Mouse (Mus musculus) urinary bladder, postnatal 0 days (tissue): ENCODE measurements around the gene Dalrd3. TPM values are rescaled to one million over a fixed set of nuclear protein-coding genes. Genes with fewer than 3 reads are reported as not detected.

Experiments
- microRNA counts: library from miRNA; unstranded; fragments of <30 nt; microRNA quantifications from one replicate; lab custom pipeline; 2016
- microRNA-seq: library from miRNA; unstranded; fragments of <30 nt; microRNA quantifications from one replicate; pipeline ENCODE4, GENCODE M21; 2016
- polyA plus RNA-seq: library from polyadenylated mRNA; unstranded; fragments of >200 nt; fragmentation: Nextera tagmentation; extraction: Ambion mirVana; gene quantifications from 2 replicates; pipeline ENCODE4 v1.2.1, GENCODE M21; 2015

Gene Dalrd3
- polyA plus RNA-seq = 38.5 and 41.8 TPM in 2 replicates

DNA sequence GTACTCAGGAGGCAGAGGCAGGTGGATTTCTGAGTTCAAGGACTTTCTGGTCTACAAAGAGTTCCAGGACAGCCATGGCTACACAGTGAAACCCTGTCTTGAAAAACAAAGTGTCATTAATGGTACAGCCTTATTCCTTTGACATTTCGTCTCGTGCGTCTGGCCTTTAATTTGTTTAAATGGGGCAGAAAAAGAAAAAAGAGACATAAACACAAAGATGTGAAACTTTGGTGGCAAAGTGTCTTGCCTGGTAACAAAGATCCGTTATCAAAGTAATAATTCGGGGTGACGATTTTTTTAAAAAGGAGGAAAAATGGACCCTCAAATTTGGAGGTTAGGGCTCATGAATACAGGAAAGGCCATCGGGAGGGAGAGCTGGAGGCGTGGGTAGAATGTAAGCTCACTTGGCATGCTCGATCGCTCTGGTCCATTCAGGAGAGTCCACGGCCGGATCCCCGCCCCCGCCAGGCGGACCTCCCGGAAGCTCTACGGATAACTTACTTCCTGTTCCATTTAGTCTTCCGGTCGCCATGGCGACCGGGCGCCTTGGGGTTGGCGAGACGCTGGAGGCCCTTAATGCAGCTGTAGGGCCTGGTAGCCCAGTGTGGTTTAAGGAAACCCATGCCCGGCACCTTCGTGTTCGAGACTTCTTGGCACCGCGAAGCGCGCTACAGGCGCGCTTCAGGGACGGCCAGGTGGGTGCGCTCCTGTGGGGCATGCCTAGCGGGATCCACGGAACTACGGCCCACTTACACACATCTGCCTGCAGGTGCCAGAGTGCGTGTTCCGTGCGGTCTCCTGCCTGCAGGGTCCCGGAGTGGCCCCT, at the start of gene Dalrd3:
TSS of gene Dalrd3 (plus strand) at position 506 of the 826 bp plus-strand sequence.

DNA sequence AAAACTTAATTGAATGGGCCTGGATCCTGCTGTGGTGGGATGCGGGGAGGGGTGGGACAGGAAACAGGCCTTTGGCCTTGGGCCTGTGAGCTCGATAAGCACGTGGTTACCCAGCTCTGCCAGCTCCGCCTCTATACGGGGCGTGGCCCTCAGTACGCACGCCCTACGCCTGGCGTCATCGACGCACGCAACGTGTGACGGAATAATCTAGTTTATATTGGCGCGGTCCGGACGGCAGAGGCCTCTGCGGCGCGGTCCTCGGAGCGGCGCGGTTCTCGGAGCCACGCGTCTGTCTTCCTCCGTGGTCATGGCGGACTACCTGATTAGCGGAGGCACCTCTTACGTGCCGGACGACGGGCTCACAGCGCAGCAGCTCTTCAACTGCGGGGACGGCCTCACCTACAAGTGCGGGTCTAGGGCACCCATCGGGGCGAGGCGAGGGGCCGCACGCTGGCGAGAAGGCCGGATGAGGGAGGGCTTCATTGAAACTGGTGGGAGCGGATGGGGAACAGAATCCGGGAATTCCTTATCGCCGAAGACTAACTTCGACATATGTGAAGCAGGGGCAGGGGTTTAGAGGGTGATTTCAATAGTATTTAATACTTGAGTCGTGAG, 9.4 kb upstream of the Dalrd3 start, which contains the start of gene Impdh2:
TSS of gene Impdh2 (plus strand) at position 60 of the 615 bp plus-strand sequence.

GRCm38 (mm10) chr9:108566815-108567776, 2.6 kb upstream of the Dalrd3 start, which contains the start of gene Ndufaf3:
Gene Ndufaf3 (minus strand): TSS chr9:108567434.

GRCm38 (mm10) chr9:108578545-108579343, 9.1 kb downstream of the Dalrd3 start, which contains the start of gene Wdr6:
Gene Wdr6 (minus strand): TSS chr9:108578739.

DNA sequence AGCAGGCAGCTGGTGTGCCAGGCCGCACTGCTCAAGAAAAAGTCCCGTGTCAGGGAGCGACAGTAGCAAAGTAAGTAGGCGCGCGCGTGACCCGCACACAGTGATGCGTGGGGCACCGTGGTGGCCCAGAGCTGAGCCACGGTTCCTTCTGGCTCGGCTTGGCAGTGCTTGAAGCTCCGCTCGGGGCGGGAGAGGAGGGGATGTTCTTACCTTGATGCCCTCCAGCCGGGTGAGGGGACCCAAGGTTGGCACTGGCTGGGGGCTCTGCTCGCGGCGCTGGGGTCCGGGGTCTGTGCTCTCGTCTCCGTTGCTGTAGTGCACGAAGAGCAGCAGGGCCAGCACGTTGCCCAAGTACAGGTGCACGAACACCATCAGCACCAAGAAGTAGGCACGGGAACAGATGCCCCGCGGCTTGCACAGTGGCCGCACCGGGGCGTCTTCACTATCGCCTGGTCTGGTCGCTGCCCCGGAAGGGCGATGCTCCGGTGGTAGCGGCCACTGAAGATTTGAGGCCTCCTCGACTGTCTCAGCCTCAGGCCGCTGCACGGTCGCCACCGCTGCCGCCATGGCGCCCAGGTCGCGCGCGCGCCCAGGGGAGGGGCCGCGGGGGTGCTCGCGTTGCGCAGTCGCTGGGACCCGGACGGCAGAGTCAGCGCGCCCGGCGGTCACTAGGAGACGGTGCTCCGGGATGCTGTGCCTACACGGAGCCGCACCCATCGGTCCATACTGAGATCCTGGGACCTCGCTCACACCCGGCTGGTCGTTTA, 27.5 kb downstream of the Dalrd3 start, which contains the start of gene P4htm:
TSS of gene P4htm (minus strand) at position 670 of the 767 bp plus-strand sequence.

MicroRNAs encoded within 50 kb of the gene (microRNA counts, 519-probe panel; counts per million panel counts)
- 3,760 counts per million, percentile 66 among the panel's probes with 10 or more counts for microRNA mmu-miR-191 (lab: Ali Mortazavi, UCI)
- microRNA mmu-miR-425 (lab: Ali Mortazavi, UCI) = 3,283 counts per million, percentile 53 among the panel's probes with 10 or more counts

Small RNAs within 50 kb of the gene (microRNA-seq; reads per million reads assigned to microRNA genes)
- gene Gm24083 = not detected
- gene Mir191 = not detected
- 2,407 reads per million, percentile 82 among the genes with 10 or more reads in this experiment for gene Mir425

Other genes starting within 250 kb of the Dalrd3 start
- gene Gpx1, start 231.0 kb upstream of the Dalrd3 start, polyA plus RNA-seq = 814 and 969 TPM in 2 replicates
- 58.2 and 60.8 TPM in 2 replicates for gene Usp4, start 222.0 kb upstream of the Dalrd3 start, polyA plus RNA-seq
- gene 1700102P08Rik, start 177.1 kb upstream of the Dalrd3 start, polyA plus RNA-seq = 0.11 and 0.19 TPM in 2 replicates
- gene Ccdc36, start 141.4 kb upstream of the Dalrd3 start, polyA plus RNA-seq = 0.29 and 0.34 TPM in 2 replicates
- not detected in 2 replicates for gene BC048562, start 133.4 kb upstream of the Dalrd3 start, polyA plus RNA-seq
- gene Ccdc71, start 109.4 kb upstream of the Dalrd3 start, polyA plus RNA-seq = 34.8 and 36.1 TPM in 2 replicates
- 33.7 and 35.9 TPM in 2 replicates for gene Klhdc8b, start 108.3 kb upstream of the Dalrd3 start, polyA plus RNA-seq
- 44.4 and 47.7 TPM in 2 replicates for gene Lamb2, start 90.2 kb upstream of the Dalrd3 start, polyA plus RNA-seq
- 32.0 and 32.9 TPM in 2 replicates for gene Usp19, start 79.3 kb upstream of the Dalrd3 start, polyA plus RNA-seq
- gene Qars, start 62.2 kb upstream of the Dalrd3 start, polyA plus RNA-seq = 67.1 and 72.1 TPM in 2 replicates
- 61.3 and 67.2 TPM in 2 replicates for gene Qrich1, start 53.1 kb upstream of the Dalrd3 start, polyA plus RNA-seq
- gene Impdh2, start 9.6 kb upstream of the Dalrd3 start, polyA plus RNA-seq = 69.2 and 70.6 TPM in 2 replicates
- gene Ndufaf3, start 2.5 kb upstream of the Dalrd3 start, polyA plus RNA-seq = 36.5 and 41.8 TPM in 2 replicates
- 29.2 and 32.3 TPM in 2 replicates for gene Wdr6, start 8.9 kb downstream of the Dalrd3 start, polyA plus RNA-seq
- 7.3 and 9.2 TPM in 2 replicates for gene P4htm, start 27.8 kb downstream of the Dalrd3 start, polyA plus RNA-seq
- gene Arih2, start 79.5 kb downstream of the Dalrd3 start, polyA plus RNA-seq = 29.9 and 32.6 TPM in 2 replicates
- 41.8 and 42.2 TPM in 2 replicates for gene Slc25a20, start 92.2 kb downstream of the Dalrd3 start, polyA plus RNA-seq
- 21.9 and 24.5 TPM in 2 replicates for gene Prkar2a, start 119.4 kb downstream of the Dalrd3 start, polyA plus RNA-seq
- 18.0 and 24.5 TPM in 2 replicates for gene Ip6k2, start 213.9 kb downstream of the Dalrd3 start, polyA plus RNA-seq
- 6.2 and 10.4 TPM in 2 replicates for gene Nckipsd, start 238.5 kb downstream of the Dalrd3 start, polyA plus RNA-seq